Mouse (Mus musculus) lung, postnatal 0 days (tissue): ENCODE measurements around the gene Hpcal4.

Source experiments
- CTCF ChIP-seq: IDR thresholded peaks from 2 replicates; pipeline ENCODE4 v1.5.1; 2016; ENCODE audit warnings: antibody characterized with exemption, mild to moderate bottlenecking
- EP300 ChIP-seq: IDR thresholded peaks from 2 replicates; pipeline ENCODE4 v1.6.1; 2016; ENCODE audit warnings: antibody characterized with exemption, mild to moderate bottlenecking, control low read depth

- TF ChIP-seq CTCF (no peak), EP300 (no peak)
These were observed 29.3 kb downstream of the Hpcal4 start for GRCm38 (mm10) chr4:123212330-123212729.
